Mouse (Mus musculus) myocyte (in vitro differentiated cells): ENCODE measurements around the gene Mum1l1.

Experiments
- E2F4 ChIP-seq: IDR thresholded peaks from one replicate; pipeline ENCODE4 v1.6.1; 2011; ENCODE audit warnings: mild to moderate bottlenecking, control low read depth, moderate library complexity; ENCODE audit not compliant: insufficient read depth
- MAX ChIP-seq: IDR thresholded peaks from one replicate; pipeline ENCODE4 v1.6.1; 2011; ENCODE audit warnings: low read depth, mild to moderate bottlenecking, control low read depth
- MYOD1 ChIP-seq, 3 experiments: IDR thresholded peaks; one replicate each; pipeline ENCODE4 v1.6.1; 2011; ENCODE audit warnings: control low read depth in 2 of 3, low read depth in 2 of 3, mild to moderate bottlenecking in 2 of 3, moderate library complexity in 1 of 3; ENCODE audit not compliant: insufficient read length in 2 of 3, control insufficient read depth in 1 of 3
- MYOG ChIP-seq, 3 experiments: IDR thresholded peaks; one replicate each; pipeline ENCODE4 v1.6.1; 2011; ENCODE audit warnings: control low read depth in 2 of 3, low read depth in 2 of 3, mild to moderate bottlenecking in 2 of 3; ENCODE audit not compliant: insufficient read length in 2 of 3, control insufficient read depth in 1 of 3, insufficient read depth in 1 of 3
- POLR2A ChIP-seq: IDR thresholded peaks from one replicate; pipeline ENCODE4 v1.6.1; 2011; ENCODE audit warnings: low read depth, mild to moderate bottlenecking, control low read depth, moderate library complexity; ENCODE audit not compliant: insufficient read length
- TCF12 ChIP-seq: IDR thresholded peaks from one replicate; pipeline ENCODE4 v1.6.1; 2011; ENCODE audit warnings: mild to moderate bottlenecking, control low read depth; ENCODE audit not compliant: poor library complexity, insufficient read depth, severe bottlenecking
- TCF3 ChIP-seq: IDR thresholded peaks from one replicate; pipeline ENCODE4 v1.6.1; 2011; ENCODE audit warnings: low read depth, control low read depth; ENCODE audit not compliant: insufficient read length
- USF1 ChIP-seq: IDR thresholded peaks from one replicate; pipeline ENCODE4 v1.6.1; 2011; ENCODE audit warnings: low read depth, mild to moderate bottlenecking, control low read depth, moderate library complexity

- no peak for TF ChIP-seq POLR2A
- no peak for TF ChIP-seq USF1
- no peak for TF ChIP-seq MYOG (IDR thresholded peaks at IDR 0.05; ENCODE audit: control insufficient read depth in 1 of 3, insufficient read depth in 1 of 3, insufficient read length in 2 of 3, low read depth in 2 of 3)
- no peak for TF ChIP-seq MYOD1 (IDR thresholded peaks at IDR 0.05; ENCODE audit: control insufficient read depth in 1 of 3, insufficient read length in 2 of 3, low read depth in 2 of 3)
- no peak for TF ChIP-seq E2F4
- no peak for TF ChIP-seq TCF3
- no peak for TF ChIP-seq MAX
- TF ChIP-seq TCF12: no peak
Observed at GRCm38 (mm10) chrX:139216991-139217593, 7.2 kb downstream of the Mum1l1 start.
